Mouse (Mus musculus): Measurements from ENCODE around the gene Chmp6. TPM values are rescaled to one million over a fixed set of nuclear protein-coding genes. Genes with fewer than 3 reads are reported as not detected.
A peak's percentile ranks its signal among the peaks of the same experiment; 100 is the strongest.

Chmp6 gene
- polyA plus RNA-seq, 1 experiment from 2014 or later = 82.0 TPM

DNA sequence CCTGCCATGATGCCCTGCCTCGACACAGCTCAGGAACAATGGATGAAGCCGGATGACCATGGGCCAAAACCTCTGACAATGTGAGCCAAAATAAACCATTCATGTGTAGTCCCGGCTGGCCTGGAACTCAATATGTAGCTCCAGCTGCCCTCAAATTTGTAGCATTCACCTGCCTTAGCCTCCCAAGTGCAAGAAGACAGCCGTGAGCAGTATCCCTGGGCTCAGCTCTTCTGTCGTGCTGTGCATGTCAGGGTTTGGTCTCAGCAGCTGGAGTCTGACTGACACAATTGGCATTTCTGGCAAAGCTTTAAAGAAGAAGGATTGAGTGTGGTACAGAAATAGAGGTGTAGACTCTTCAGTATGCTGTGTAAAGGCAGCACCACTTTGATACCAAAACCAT lies 33.7 kb upstream of the Chmp6 start:
- Histone ChIP-seq H3K4me2 (ENCODE audit: low read depth, low read length) (no peak overlapping the region), H3K27ac (ENCODE audit: low read length) (no peak overlapping the region), H3K4me3 (replicated peaks; ENCODE audit: low read length) (no peak overlapping the region), H3K27me3 (ENCODE audit: control insufficient read depth, insufficient read depth, low read length) (no peaks in the 10 kb centered on the region), H3K36me3 (ENCODE audit: control insufficient read depth, insufficient read depth, low read length) (no peaks in the 10 kb centered on the region), H3K4me1 (ENCODE audit: control insufficient read depth, insufficient read depth, low read length) (no peaks in the 10 kb centered on the region), H3K9ac (ENCODE audit: low read length) (no peak overlapping the region), H3K9me3 (replicated peaks; ENCODE audit: control insufficient read depth, low read length) (no peaks in the 10 kb centered on the region)
- 87% methylated on average over 5 of the region's 5 CpGs for whole genome bisulfite sequencing
- ATAC-seq (ENCODE audit: insufficient read depth, low FRiP score) = no peak

DNA sequence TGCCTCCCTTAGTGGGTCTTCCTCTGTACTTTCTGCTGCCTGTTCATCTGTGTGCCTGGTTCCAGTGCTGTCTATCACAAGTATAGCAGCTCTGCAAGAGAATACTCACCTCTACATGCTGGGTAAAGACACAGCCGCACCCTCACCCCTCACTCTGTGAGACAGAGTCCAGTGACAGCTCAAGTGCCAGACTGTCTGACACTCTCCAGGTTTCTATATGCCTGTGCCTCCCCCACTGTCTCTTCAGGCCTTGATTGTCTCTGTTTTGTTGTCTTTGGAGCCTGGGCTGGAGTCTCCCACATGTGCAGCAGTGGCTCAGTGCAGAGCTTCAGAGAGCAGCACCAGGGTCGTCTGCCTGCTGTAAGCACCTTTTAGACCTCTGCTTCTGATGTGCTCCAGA lies 29.6 kb upstream of the Chmp6 start:
- no peak overlapping the region for H3K4me3 ChIP-seq (replicated peaks; ENCODE audit: low read length)
- 61% methylated on average over 2 of the region's 2 CpGs for WGBS
- H3K4me1 ChIP-seq (ENCODE audit: control insufficient read depth, insufficient read depth, low read length) = no peaks in the 10 kb centered on the region
- H3K36me3 ChIP-seq (ENCODE audit: control insufficient read depth, insufficient read depth, low read length) = no peaks in the 10 kb centered on the region
- H3K4me2 ChIP-seq (ENCODE audit: low read depth, low read length) = no peak overlapping the region
- H3K9me3 ChIP-seq (replicated peaks; ENCODE audit: control insufficient read depth, low read length) = no peaks in the 10 kb centered on the region
- no peak overlapping the region for H3K9ac ChIP-seq (ENCODE audit: low read length)
- no peak for ATAC-seq (ENCODE audit: insufficient read depth, low FRiP score)
- H3K27me3 ChIP-seq (ENCODE audit: control insufficient read depth, insufficient read depth, low read length) = no peaks in the 10 kb centered on the region
- H3K27ac ChIP-seq (ENCODE audit: low read length) = no peak overlapping the region

DNA sequence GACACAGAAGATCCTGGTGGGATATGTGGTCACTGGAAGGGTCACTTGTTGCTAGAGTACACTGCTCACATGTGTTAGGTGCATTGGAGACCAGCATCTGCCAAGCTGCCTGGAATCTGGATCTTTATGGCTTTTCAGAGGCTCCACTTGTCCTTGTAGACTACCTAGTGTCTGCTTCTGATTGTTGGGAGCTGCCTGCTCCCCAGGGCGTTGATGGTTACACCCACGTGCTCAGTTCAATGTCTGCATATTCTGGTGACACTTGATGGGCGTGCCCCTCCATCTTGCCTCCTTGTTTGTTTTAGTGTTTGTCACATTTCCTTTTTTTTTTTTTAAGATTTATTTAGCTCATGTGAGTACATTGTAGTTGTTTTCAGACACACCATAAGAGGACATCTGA lies 23.3 kb upstream of the Chmp6 start:
- H3K9me3 ChIP-seq (replicated peaks; ENCODE audit: control insufficient read depth, low read length) = no peaks in the 10 kb centered on the region
- H3K27me3 ChIP-seq (ENCODE audit: control insufficient read depth, insufficient read depth, low read length) = no peaks in the 10 kb centered on the region
- no peaks in the 10 kb centered on the region for H3K4me1 ChIP-seq (ENCODE audit: control insufficient read depth, insufficient read depth, low read length)
- no peak overlapping the region for H3K4me2 ChIP-seq (ENCODE audit: low read depth, low read length)
- WGBS = 79% methylated on average over 3 of the region's 3 CpGs
- peaks cover 13% of the 10 kb centered on the region for H3K36me3 ChIP-seq (ENCODE audit: control insufficient read depth, insufficient read depth, low read length)
- no peak for ATAC-seq (ENCODE audit: insufficient read depth, low FRiP score)
- no peak overlapping the region for H3K27ac ChIP-seq (ENCODE audit: low read length)
- H3K4me3 ChIP-seq (replicated peaks; ENCODE audit: low read length) = no peak overlapping the region
- H3K9ac ChIP-seq (ENCODE audit: low read length) = no peak overlapping the region

DNA sequence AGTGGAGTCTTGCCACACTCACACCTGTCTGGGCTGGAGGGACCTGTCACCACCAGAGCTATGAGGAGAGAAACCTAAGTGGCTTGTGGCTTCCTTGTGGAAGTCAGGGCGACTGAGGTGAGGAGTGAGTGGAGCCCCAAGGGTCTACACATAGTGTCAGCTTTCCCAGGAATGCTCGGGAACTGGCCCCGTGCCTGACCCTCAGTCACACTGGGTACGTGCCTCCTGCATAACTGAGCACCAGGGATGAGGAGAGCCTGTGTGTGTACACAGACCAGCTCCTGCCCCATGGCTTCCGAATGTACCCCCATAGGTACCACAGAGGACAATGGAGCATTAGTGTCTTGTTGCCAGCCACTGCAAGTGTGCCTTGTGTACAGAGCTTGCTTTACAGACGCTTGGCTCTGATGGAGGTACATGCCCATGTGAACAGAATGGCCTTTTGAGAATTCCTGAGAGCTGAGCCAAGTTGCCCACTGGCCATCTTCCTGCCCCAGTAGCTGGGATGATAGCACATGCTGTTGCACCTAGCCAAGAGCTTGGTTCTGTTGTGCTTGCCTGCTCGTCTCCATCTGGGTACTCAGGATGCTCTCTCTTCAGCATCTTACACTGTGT lies 21.5 kb upstream of the Chmp6 start:
- Histone ChIP-seq H3K4me2 (ENCODE audit: low read depth, low read length) (no peak overlapping the region), H3K9me3 (replicated peaks; ENCODE audit: control insufficient read depth, low read length) (no peaks in the 10 kb centered on the region), H3K36me3 (ENCODE audit: control insufficient read depth, insufficient read depth, low read length) (peaks cover 17% of the 10 kb centered on the region), H3K27me3 (ENCODE audit: control insufficient read depth, insufficient read depth, low read length) (no peaks in the 10 kb centered on the region), H3K27ac (ENCODE audit: low read length) (no peak overlapping the region), H3K9ac (ENCODE audit: low read length) (no peak overlapping the region), H3K4me1 (ENCODE audit: control insufficient read depth, insufficient read depth, low read length) (no peaks in the 10 kb centered on the region), H3K4me3 (replicated peaks; ENCODE audit: low read length) (no peak overlapping the region)
- 89% methylated on average over 7 of the region's 7 CpGs for WGBS
- ATAC-seq (ENCODE audit: insufficient read depth, low FRiP score) = no peak

DNA sequence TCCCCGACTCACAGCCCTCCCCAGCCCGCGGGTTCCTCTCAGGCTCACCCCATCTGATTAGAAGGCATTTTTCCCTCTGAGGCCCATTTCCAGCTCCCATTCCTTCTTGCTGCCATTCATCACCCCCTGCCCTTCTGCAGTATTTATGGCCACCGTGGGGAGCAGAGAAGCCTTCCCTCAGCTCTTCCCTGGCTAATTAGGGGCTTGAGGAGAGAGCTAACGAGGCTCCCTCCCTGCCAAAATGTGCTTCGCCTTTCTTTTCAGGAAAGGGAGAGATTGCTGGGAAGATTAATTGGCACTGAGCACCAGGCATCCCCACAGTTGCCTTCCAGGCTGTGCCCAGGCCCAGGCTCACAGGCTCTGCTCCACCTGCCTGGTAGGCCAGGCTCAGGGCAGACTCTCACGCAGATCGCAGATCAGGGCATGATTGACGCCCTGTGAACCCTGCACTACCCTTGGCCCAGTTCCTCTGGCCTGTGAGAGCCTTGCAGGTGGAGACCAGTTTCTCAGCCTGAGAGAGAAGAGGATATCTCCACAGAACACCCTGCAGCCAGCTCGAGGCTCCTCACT lies 19.5 kb upstream of the Chmp6 start:
- Histone ChIP-seq H3K4me3 (replicated peaks; ENCODE audit: low read length) (no peak overlapping the region), H3K4me2 (ENCODE audit: low read depth, low read length) (no peak overlapping the region), H3K27me3 (ENCODE audit: control insufficient read depth, insufficient read depth, low read length) (no peaks in the 10 kb centered on the region), H3K9ac (ENCODE audit: low read length) (no peak overlapping the region), H3K27ac (ENCODE audit: low read length) (no peak overlapping the region), H3K9me3 (replicated peaks; ENCODE audit: control insufficient read depth, low read length) (no peaks in the 10 kb centered on the region), H3K4me1 (ENCODE audit: control insufficient read depth, insufficient read depth, low read length) (no peaks in the 10 kb centered on the region), H3K36me3 (ENCODE audit: control insufficient read depth, insufficient read depth, low read length) (peaks cover 22% of the 10 kb centered on the region)
- no peak for ATAC-seq (ENCODE audit: insufficient read depth, low FRiP score)
- 73% methylated on average over 10 of the region's 10 CpGs for WGBS

DNA sequence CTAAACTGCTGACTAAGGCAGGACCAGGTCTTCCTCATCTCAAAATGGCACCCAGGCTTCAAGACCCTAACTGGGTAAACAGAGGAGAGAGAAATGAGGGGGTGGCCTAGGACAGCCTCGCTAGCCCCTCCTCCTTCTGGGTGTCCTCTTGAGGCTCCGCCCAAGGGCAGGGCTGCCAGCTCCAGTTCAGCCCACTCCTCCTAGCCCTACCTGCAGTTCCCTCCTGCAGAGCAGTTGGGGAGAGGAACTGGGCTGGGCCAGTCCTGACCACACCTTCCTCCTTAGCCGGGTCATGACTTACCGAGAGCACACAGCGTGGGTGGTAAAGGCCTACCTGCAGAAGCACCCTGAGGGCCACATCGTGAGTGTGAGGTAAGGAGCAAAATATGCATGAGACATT lies 18.6 kb upstream of the Chmp6 start:
- H3K27me3 ChIP-seq (ENCODE audit: control insufficient read depth, insufficient read depth, low read length) = no peaks in the 10 kb centered on the region
- no peak overlapping the region for H3K4me2 ChIP-seq (ENCODE audit: low read depth, low read length)
- peaks cover 22% of the 10 kb centered on the region for H3K36me3 ChIP-seq (ENCODE audit: control insufficient read depth, insufficient read depth, low read length)
- H3K4me1 ChIP-seq (ENCODE audit: control insufficient read depth, insufficient read depth, low read length) = no peaks in the 10 kb centered on the region
- H3K9me3 ChIP-seq (replicated peaks; ENCODE audit: control insufficient read depth, low read length) = no peaks in the 10 kb centered on the region
- 40% methylated on average over 6 of the region's 6 CpGs for WGBS
- H3K4me3 ChIP-seq (replicated peaks; ENCODE audit: low read length) = no peak overlapping the region
- H3K27ac ChIP-seq (ENCODE audit: low read length) = peak overlapping the region; percentile 2; the same call in 1 of the 2 replicates
- H3K9ac ChIP-seq (ENCODE audit: low read length) = no peak overlapping the region
- peak; percentile 76; the same call in 1 of the 2 replicates for ATAC-seq (ENCODE audit: insufficient read depth, low FRiP score)

DNA sequence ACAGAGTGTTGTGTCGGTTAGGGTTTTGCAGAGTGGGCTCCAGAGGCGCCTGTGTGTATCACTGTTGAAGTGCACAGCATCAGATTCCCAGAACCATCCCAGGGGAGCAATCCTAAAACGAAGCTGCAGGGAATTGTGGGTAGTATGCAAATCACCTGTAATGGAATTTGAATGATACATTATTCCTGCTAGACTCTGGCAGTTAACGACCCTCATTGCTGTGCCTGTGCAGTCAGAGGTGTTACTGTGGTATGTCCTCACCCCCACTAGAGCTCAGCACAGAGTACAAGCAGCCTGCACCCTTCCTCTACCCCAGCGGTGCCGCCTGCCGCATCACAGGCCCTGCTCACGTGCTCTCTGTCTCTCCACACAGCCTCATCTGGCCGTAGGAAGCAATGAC lies 16.2 kb upstream of the Chmp6 start:
- Histone ChIP-seq H3K27me3 (ENCODE audit: control insufficient read depth, insufficient read depth, low read length) (no peaks in the 10 kb centered on the region), H3K4me1 (ENCODE audit: control insufficient read depth, insufficient read depth, low read length) (no peaks in the 10 kb centered on the region), H3K9me3 (replicated peaks; ENCODE audit: control insufficient read depth, low read length) (no peaks in the 10 kb centered on the region), H3K4me3 (replicated peaks; ENCODE audit: low read length) (no peak overlapping the region), H3K36me3 (ENCODE audit: control insufficient read depth, insufficient read depth, low read length) (peaks cover 13% of the 10 kb centered on the region), H3K9ac (ENCODE audit: low read length) (no peak overlapping the region), H3K4me2 (ENCODE audit: low read depth, low read length) (no peak overlapping the region), H3K27ac (ENCODE audit: low read length) (no peak overlapping the region)
- ATAC-seq (ENCODE audit: insufficient read depth, low FRiP score) = no peak
- 87% methylated on average over 9 of the region's 9 CpGs for WGBS

DNA sequence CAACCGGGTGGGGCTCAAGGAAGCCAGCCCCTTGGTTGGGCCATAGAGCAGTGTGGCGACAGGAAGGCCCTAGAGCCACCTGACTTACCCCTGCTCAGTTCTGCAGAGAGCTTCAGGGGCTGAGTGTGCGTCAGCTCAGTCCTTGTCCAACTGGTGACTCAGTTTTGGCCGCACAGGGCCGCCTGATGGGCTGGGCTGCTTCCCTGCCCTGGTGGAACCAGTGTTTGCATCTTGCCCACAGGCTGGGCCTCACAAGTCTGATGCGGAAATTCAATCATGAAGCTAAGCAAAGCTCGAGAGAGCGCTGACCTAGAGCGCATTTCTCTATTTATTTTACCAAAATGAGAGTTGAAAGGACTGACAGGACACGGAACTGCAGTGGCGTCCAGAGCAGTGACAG lies 14.3 kb upstream of the Chmp6 start:
- whole genome bisulfite sequencing = 80% methylated on average over 11 of the region's 11 CpGs
- peaks cover 13% of the 10 kb centered on the region for H3K36me3 ChIP-seq (ENCODE audit: control insufficient read depth, insufficient read depth, low read length)
- H3K27me3 ChIP-seq (ENCODE audit: control insufficient read depth, insufficient read depth, low read length) = no peaks in the 10 kb centered on the region
- no peak for ATAC-seq (ENCODE audit: insufficient read depth, low FRiP score)
- no peak overlapping the region for H3K4me3 ChIP-seq (replicated peaks; ENCODE audit: low read length)
- no peaks in the 10 kb centered on the region for H3K4me1 ChIP-seq (ENCODE audit: control insufficient read depth, insufficient read depth, low read length)
- H3K9me3 ChIP-seq (replicated peaks; ENCODE audit: control insufficient read depth, low read length) = no peaks in the 10 kb centered on the region
- no peak overlapping the region for H3K4me2 ChIP-seq (ENCODE audit: low read depth, low read length)
- no peak overlapping the region for H3K27ac ChIP-seq (ENCODE audit: low read length)
- no peak overlapping the region for H3K9ac ChIP-seq (ENCODE audit: low read length)

DNA sequence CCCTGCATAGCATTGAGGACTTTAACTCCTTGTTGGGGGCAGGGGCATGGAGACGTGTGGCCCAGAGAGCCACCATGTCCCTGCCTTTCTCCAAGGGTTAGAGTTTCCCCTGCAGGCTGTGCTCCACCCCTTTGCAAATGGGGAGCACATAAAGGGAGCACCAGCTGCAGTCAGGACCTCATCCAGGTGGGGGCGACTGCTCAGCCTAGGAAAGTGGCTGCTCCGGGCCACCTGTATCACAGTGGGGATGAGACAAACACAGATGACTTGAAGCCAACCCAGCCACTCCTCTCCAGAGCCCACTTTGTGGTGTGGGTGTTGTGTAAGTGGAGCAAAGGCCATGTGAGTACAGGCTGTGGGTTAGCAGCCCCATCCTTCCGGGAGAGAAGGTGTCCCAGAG lies 12.1 kb upstream of the Chmp6 start:
- no peak overlapping the region for H3K4me3 ChIP-seq (replicated peaks; ENCODE audit: low read length)
- H3K27me3 ChIP-seq (ENCODE audit: control insufficient read depth, insufficient read depth, low read length) = no peaks in the 10 kb centered on the region

More for the DNA sequence above, 12.1 kb upstream of the Chmp6 start:
- Histone ChIP-seq H3K4me2 (ENCODE audit: low read depth, low read length) (no peak overlapping the region), H3K36me3 (ENCODE audit: control insufficient read depth, insufficient read depth, low read length) (peaks cover 5% of the 10 kb centered on the region; the same call in 1 of the 2 replicates), H3K4me1 (ENCODE audit: control insufficient read depth, insufficient read depth, low read length) (no peaks in the 10 kb centered on the region), H3K9ac (ENCODE audit: low read length) (no peak overlapping the region), H3K27ac (ENCODE audit: low read length) (no peak overlapping the region), H3K9me3 (replicated peaks; ENCODE audit: control insufficient read depth, low read length) (no peaks in the 10 kb centered on the region)
- WGBS = 65% methylated on average over 4 of the region's 4 CpGs
- ATAC-seq (ENCODE audit: insufficient read depth, low FRiP score) = no peak
